Mouse (Mus musculus) thymus, adult 2 months (tissue): Measurements from ENCODE around the gene C2cd5.

Experiments
- CTCF ChIP-seq: fragments of 200-500 bp; IDR thresholded peaks from 2 replicates; pipeline ENCODE4 v1.5.1; 2012; ENCODE audit warnings: mild to moderate bottlenecking, control low read depth, low read length, moderate library complexity, borderline replicate concordance; ENCODE audit not compliant: control insufficient read depth, poor library complexity, insufficient read depth; ENCODE audit errors: extremely low read depth
- POLR2A ChIP-seq: fragments of 200-500 bp; IDR thresholded peaks from 2 replicates; pipeline ENCODE4 v1.6.1; 2012; ENCODE audit warnings: mild to moderate bottlenecking, low read length, control low read depth, moderate library complexity; ENCODE audit not compliant: control insufficient read depth, poor library complexity, insufficient read depth; ENCODE audit errors: extremely low read depth

GRCm38 (mm10) chr6:143130411-143130810 is 30.5 kb upstream of the C2cd5 start:
- no peak for TF ChIP-seq CTCF
- TF ChIP-seq POLR2A: no peak
